Mouse (Mus musculus) testis, postnatal 14 days (tissue): ENCODE data around the gene Arhgap20.

Experiments used
- DNase-seq: peaks from one replicate; pipeline ENCODE4 v3.0.0; 2021; ENCODE audit warnings: low spot score

Gene Arhgap20

DNA sequence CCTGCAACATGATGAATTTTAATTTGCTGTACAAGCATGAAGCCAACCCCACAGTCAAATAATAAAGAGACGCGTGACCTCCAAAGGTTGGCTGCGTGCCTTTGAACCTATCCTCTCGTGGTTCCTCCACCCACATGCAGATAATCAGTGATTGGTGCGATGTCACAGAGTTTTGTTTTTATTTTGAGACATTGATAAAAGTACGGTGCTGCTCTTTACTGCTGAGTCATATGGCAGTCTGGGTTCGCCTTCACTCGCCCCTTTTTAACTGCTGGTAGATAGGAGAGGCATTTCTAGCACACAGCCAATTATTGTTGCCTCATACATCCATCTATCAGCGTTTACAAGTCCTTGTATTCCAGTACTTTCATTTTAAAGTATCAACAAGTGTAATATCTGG lies 34.0 kb downstream of the Arhgap20 start:
- DNase-seq = no peak

DNA sequence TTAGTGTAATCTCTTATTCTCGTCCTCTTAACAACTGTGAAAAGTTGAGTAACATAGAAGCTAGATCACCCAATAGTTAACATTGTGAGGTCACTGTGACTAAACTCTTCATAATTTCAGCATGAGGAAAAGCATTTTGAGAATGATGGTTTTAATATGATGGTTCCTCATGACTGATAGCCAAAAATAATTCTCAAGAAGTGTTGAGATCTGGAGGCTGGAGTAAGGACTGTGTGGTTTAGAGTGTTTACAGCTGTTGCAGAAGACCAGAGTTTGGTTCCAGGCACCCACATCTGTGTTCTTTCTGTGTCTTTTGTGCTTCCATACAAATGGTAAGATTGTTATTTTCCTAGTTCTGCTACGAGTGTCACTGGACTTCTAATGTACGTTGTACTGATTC lies 42.1 kb downstream of the Arhgap20 start:
- no peak for DNase-seq

DNA sequence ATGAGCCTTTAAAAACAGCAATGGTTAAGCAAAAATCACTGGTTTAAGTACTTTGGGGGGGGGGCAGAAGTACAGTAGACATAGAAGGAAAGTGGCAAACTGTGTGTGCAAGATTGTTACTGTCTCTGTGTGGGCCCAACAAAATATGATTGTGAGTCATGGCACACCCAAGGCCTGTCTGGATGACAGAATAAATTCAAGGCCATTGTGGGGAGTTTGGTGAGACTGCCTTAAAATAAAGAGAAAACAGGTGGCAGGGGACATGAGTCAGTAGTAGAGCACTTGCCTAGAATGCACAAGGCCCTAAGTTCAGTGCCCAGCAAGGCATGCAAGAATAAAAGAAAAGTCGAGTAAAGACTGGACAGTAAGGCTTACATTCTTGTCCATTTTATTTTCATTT lies 47.8 kb downstream of the Arhgap20 start:
- DNase-seq = no peak

DNA sequence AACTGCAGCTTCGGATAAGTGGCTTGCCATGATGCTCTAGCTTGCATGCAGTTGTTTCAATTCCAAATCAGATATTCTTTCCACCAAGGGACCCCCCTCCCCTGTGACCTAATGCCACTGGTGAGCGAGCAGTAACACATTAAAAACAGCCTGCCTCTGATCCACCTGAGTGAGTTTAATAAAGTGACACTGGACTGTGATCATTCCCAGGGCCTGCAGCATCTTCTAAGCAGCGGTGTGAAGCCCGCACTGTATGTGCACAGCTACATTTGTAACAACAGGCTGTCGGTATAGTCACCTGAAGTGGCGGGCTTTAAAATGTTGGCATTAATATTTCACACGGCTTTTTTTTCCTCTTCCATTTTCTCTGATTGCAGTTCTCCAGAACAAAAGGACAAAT lies 59.4 kb downstream of the Arhgap20 start:
- DNase-seq = no peak

DNA sequence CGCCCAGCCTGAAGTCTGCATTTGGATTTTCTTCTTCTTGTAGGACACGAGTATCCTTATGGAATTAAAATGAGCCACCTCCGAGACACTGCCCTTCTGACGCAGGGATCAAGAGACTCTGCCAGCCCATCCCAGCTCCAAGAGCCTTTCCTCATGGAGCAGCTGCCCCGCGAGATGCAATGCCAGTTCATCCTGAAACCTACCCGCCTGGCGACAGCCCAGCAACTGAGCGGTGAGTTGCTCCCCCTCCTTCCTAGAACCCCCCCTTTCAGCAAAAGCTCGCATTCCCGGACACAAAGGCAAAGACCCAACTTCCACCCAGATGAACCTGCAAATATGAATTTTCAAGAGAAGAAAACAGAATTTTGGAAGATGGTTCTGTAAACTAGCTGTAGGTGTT lies 66.5 kb downstream of the Arhgap20 start:
- DNase-seq = no peak

DNA sequence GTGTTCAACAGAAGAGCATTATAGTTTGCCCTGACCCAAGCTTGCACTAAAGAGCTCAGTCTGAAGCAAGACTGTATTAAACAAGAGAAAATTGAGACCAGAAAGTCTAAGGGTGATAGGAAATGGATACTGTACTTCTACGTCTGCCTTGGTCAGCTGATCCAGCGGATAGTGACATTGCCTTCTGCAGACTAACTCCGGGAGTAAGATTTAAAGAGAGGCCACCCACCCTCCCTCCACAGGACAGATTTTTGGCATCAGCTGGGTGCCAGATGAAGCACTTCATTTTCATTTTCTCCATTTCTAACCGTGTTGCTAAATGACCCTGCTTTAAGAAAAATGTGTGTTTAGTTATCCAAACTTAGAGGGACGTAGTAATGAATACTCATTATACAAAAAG lies 67.2 kb downstream of the Arhgap20 start:
- DNase-seq = no peak

DNA sequence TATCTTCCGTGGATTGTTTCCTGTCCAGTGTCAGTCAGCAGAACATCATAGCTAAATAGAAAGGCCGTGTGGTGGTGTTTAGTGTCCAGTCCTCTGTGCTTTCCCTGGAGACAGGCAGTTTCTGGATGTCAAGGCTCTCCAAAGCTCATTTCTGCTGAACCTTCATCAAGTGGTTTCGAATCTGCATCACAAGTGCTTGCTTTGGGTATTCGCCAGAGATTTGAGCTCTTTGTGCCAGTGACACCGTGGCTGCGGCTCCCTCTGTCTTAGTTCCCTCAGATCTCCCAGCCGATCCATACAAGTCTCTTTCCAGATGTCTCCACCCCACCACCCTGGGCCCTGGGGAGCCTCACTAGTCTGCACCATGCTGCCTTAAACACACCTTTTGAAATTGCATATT lies 72.6 kb downstream of the Arhgap20 start:
- no peak for DNase-seq

DNA sequence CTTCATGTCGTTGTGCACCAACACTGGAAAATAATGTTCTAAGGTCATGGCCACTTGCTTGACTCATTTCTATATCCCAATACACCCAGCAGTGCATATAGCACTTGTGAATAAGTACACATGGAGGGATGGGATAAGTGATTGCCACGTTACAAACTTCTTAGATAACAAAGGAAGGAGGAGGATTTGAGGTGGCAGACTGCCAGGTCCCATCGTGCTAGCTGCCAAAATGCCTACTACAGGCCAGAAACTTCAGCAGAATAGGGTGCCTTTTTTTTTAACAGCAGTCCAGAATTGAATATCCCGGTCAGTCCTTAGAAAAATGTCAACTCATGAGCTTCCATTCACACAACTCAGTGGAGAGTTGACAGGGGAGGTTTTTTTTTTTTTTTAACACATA lies 78.1 kb downstream of the Arhgap20 start:
- peak; percentile 64 for DNase-seq

DNA sequence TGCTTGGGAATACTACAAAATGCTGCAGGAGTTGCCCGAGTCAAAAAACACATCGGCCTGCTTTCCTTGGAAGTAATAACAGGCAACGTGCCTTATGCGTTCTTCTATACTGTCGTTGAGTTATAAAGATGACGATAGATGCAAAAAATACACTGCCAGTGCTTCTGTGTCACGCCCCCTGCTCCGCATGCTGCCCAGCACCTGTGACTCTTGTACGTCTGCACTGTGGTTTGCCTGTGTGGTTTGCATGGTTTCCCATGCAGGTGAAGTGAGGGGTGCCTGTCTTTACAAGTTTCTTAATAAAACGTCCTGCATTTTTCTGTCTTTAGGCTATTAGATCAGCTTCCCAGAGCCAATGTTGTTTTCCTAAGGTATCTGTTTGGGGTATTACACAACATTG lies 80.7 kb downstream of the Arhgap20 start:
- no peak for DNase-seq

DNA sequence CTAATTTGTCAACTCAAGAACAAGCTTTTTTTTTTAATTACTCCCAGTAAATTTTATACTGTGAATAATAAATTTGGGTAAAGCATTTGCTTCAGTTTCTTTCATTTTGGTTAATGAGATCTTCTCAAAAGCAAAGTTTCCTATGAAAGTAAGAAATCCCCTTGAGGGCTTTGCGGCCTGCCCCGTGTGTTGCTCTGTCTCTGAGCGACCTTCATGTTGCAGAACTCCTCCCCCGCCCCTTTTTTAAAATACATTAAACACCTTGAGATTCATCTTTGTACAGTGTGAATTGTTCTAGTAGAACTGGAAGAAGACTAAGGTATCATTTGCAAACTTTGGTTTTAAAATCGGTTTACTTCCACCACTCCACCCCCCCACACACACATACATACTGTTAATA lies 88.6 kb downstream of the Arhgap20 start:
- no peak for DNase-seq

DNA sequence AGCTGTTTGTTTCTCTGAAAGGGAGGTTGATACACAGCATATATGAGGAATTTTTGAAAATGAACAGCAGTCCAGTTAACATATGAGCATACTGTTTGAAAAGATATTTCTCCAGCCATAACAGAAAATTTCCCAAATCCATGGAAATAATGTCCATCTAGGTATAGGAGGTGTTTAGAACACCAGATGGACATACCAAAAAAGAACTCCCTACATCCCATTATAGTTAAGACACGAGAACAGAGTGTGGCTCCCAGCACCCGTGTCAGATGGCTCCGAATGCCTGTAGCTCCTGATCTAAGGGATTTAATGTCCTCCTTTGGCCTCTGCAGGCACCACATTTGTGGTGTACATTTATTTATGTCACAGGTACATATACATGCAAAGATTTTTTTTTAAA lies 99.1 kb downstream of the Arhgap20 start:
- DNase-seq = no peak

DNA sequence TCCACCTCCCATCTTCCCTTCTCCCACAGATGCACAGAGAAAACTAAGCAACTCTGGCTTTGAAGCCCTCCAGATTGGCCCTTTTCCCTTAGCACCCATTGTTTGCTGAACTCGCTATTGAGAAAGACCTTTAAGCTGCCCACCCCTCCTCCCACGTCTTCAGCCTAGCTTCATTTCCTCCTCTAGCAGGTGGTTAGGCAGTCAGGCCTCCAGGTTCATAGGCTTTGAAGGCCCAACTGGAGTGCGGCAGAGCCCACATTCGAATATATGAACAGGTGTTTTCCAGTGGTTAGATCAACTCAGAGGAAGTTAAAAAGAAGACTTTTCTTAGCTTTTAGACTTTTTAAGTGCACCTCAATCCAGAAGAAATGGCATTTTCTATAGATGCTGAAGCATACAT lies 101.5 kb downstream of the Arhgap20 start:
- DNase-seq = no peak

DNA sequence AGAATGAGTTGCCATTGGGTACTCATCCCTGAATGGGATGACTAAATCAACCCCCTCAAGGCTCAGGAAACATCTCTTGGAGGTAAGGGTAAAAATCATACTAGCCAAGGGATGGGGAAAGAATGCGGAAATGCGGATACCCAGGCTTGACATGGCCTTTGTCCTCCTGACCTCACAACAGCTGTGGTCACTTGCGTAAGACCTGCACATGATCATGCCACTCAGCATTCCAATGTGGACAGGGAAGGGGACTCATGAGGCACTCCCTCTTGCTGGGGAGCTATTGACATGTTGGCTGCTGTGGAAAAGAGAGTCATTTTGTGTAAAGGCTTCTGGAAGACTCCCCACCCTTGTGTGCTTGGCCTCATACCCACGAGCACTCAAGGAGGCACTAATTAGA lies 103.9 kb downstream of the Arhgap20 start:
- DNase-seq = no peak

DNA sequence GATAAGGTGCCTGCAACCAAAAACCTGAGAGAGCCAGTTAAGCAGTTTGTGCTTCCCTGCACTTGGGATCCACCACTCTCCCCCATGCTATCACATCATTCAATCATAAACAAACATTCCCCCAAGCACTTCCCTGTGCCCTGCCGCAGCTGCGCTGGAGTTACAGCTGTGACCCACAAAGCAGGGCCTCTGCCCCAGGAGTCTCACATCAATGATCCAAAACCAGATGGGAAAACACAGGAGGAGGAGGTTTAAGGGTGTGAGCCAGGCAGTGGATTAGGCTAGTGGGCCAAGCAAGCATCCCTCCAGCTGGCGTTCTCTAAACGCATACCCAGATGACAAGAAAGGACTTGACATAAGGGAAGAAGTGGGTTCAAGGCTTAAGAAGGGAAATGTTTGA lies 109.2 kb downstream of the Arhgap20 start:
- no peak for DNase-seq

DNA sequence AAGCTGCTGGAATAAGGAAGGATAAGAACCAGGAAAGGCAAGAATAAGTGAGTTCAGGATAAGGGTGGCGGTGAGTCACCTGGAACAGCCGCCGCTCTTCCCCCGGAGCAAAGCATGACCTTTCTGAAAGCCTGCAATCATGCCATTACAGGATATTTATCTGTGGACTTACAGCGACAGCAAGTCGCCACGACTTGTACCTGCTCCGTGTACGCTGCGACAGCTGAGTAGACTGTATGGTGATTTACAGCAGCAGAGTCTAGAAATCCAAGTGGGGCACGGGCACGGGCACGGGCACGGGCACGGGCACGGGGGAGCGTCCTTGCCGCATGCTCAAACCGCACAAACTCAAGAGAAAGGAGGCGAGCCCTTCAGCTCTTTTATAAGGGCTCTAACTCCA lies 110.4 kb downstream of the Arhgap20 start:
- no peak for DNase-seq

DNA sequence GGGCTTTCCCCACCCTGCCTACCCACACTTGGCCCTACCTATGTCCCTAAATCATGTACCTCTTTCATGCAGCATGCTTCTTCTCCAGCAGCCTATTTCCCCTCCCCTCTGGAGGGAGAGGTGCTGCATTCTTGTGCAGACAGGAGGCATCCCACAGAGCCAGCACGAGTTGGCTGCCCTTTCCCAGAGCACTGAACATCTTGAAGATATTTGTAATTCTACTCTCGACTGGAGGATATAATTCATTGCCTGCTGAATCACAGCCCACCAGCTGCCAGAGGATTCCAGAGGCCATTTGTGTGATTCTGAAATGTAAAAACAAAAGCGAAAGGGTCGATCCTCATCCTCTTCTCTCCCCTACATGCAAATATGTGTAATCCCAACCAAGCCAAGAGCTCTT lies 116.2 kb downstream of the Arhgap20 start:
- DNase-seq = no peak

DNA sequence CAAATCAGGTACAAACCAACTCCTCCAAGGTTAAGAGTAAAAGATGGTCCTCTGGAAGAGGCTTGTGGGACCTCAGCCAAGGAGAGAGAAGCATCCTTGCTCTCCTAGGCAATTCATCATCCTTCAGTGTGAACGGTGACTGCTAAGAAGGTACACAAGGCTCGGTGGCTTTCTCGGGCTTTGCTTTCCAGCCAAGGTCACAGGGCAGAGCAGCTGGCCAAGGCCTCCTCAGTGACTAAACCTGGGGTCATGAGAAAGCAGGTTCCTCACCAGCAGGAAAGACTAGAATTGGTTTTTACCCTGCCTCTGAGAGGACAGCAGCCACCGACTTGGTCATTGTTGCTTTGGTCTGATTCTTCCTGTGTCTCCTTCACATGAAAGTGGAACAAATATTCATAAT lies 116.7 kb downstream of the Arhgap20 start:
- DNase-seq = no peak

DNA sequence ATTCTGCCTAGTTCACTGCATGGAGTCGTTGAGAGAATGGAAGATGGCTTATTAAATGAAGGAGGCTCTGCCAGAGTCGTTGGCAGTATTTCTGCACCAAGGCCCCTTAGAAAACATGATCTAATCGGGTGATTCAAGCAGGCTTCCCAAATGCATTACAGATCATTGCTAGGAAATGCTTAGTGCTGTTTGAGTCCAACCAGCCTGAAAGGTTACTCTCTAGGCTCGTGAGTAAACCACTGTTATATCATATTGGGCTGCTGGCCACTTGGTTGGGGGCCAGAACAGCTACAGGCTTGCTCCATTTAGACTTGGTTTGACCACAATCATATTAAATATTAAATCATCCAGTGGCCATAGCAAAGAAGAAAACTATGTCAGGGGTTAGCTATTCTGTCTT lies 118.2 kb downstream of the Arhgap20 start:
- DNase-seq = no peak

DNA sequence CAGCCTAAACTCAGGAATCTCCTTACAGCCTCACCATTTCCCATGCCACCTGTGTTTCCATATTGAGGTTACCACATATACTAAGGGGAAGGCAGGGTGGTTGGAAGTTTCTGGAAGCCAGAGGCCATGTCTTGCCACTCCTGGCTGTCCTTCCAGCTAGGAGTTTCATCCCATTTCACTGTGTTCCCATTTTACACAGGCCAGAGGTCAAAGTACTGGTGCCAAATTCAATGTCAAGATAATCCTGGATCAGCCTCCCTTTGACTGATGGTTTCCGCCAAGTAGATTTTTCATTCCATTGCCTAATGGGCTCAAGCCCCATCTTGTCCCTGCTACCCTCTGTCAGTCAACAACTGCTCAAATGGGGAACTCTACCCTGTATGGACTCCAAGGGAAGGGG lies 127.8 kb downstream of the Arhgap20 start:
- no peak for DNase-seq
